Mouse (Mus musculus) myocyte (in vitro differentiated cells): Measurements from ENCODE around the gene Sstr4.

Experiments
- MAX ChIP-seq: IDR thresholded peaks from one replicate; pipeline ENCODE4 v1.6.1; 2011; ENCODE audit warnings: low read depth, mild to moderate bottlenecking, control low read depth
- MYOD1 ChIP-seq, 3 experiments: IDR thresholded peaks; one replicate each; pipeline ENCODE4 v1.6.1; 2011; ENCODE audit warnings: control low read depth in 2 of 3, low read depth in 2 of 3, mild to moderate bottlenecking in 2 of 3, moderate library complexity in 1 of 3; ENCODE audit not compliant: insufficient read length in 2 of 3, control insufficient read depth in 1 of 3
- POLR2A ChIP-seq: IDR thresholded peaks from one replicate; pipeline ENCODE4 v1.6.1; 2011; ENCODE audit warnings: low read depth, mild to moderate bottlenecking, control low read depth, moderate library complexity; ENCODE audit not compliant: insufficient read length
- POLR2AphosphoS2 ChIP-seq: IDR thresholded peaks from one replicate; pipeline ENCODE4 v1.6.1; 2011; ENCODE audit warnings: low read depth, control low read depth; ENCODE audit not compliant: insufficient read length
- SRF ChIP-seq: IDR thresholded peaks from one replicate; pipeline ENCODE4 v1.6.1; 2011; ENCODE audit warnings: low read depth; ENCODE audit not compliant: control insufficient read depth, insufficient read length
- TCF12 ChIP-seq: IDR thresholded peaks from one replicate; pipeline ENCODE4 v1.6.1; 2011; ENCODE audit warnings: mild to moderate bottlenecking, control low read depth; ENCODE audit not compliant: poor library complexity, insufficient read depth, severe bottlenecking
- TCF3 ChIP-seq: IDR thresholded peaks from one replicate; pipeline ENCODE4 v1.6.1; 2011; ENCODE audit warnings: low read depth, control low read depth; ENCODE audit not compliant: insufficient read length

- TF ChIP-seq POLR2AphosphoS2 = no peak
- TF ChIP-seq TCF12 = no peak
- TF ChIP-seq MAX = no peak
- TF ChIP-seq POLR2A = no peak
- TF ChIP-seq MYOD1 (IDR thresholded peaks at IDR 0.05; ENCODE audit: control insufficient read depth in 1 of 3, insufficient read length in 2 of 3, low read depth in 2 of 3) = no peak
- TF ChIP-seq TCF3 = no peak
- TF ChIP-seq SRF = no peak
Measured at GRCm38 (mm10) chr2:148419151-148419550, 24.0 kb downstream of the Sstr4 start.
